9 mouse cellular contexts compared by ENCODE assay signal in the genomic region with DNA sequence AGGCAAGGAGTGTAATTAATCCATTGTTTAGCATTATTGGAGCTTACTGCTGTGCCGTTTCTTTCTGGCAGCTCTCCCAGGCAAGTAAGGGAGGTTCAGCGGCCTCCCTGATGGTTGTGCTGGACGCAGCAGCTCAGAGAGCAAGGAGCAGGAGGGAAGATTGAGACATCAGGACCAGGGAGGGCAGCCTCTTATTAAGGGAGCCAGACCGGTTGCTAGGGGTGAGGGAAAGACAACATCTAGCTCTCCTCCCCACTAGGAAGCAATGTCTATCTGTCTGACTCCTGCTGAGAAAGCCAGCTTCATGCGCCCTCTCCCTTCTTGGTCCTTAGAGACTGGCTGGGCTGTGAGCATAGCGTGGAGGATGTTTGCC.
DNase-seq lines count a peak whose midpoint lies in the region; ATAC-seq and TF ChIP-seq lines count a peak whose summit lies in the region.
"Had no signal": no experiment of that assay in that cellular context is flagged by ENCODE, and none has a peak within 500 bp of the region (broad histone marks: within the 10 kb centered on the region; RNA-seq: fewer than 3 reads in every experiment).

No protein-coding gene starts in this region.

- 23% methylated on average over 6 of the region's 6 CpGs for WGBS in cerebellum, adult 2 months
- 31% methylated on average over 6 of the region's 6 CpGs for WGBS in forebrain, postnatal 0 days
- WGBS in kidney, embryonic 16.5 days: 28% methylated on average over 5 of the region's 6 CpGs
- 28% methylated on average over 6 of the region's 6 CpGs for WGBS in midbrain, embryonic 13.5 days

- no peak overlapping the region for H3K9ac ChIP-seq in forebrain, postnatal 0 days
- H3K9ac ChIP-seq in kidney, embryonic 16.5 days (replicated peaks; ENCODE audit: low read length): no peak overlapping the region; the same call in 1 of the 2 replicates
- no peak overlapping the region for H3K9ac ChIP-seq in midbrain, embryonic 13.5 days (replicated peaks)

- H3K27ac ChIP-seq in cerebellum, adult 2 months (ENCODE audit: insufficient read depth, low read length): no peak overlapping the region
- H3K27ac ChIP-seq in forebrain, postnatal 0 days (ENCODE audit: low read depth, low read length): peak overlapping the region; percentile 84
- no peak overlapping the region; the same call in 1 of the 2 replicates for H3K27ac ChIP-seq in kidney, embryonic 16.5 days (ENCODE audit: low read length)
- peak overlapping the region; percentile 87 for H3K27ac ChIP-seq in midbrain, embryonic 13.5 days
- H3K27ac ChIP-seq: macrophage had no signal

- no peaks in the 10 kb centered on the region for H3K9me3 ChIP-seq in forebrain, postnatal 0 days (ENCODE audit: low read length)
- no peaks in the 10 kb centered on the region for H3K9me3 ChIP-seq in kidney, embryonic 16.5 days (ENCODE audit: low read length)
- H3K9me3 ChIP-seq in midbrain, embryonic 13.5 days: no peaks in the 10 kb centered on the region

- TF ChIP-seq POLR2A in cerebellum, adult 2 months (IDR thresholded peaks at IDR 0.05; ENCODE audit: borderline replicate concordance, insufficient read depth, low read length): no peak

- H3K4me2 ChIP-seq in forebrain, postnatal 0 days (ENCODE audit: low read depth): peak overlapping the region; percentile 44
- H3K4me2 ChIP-seq in kidney, embryonic 16.5 days (replicated peaks; ENCODE audit: low read depth, low read length): peak overlapping the region; percentile 48
- peak overlapping the region; percentile 51 for H3K4me2 ChIP-seq in midbrain, embryonic 13.5 days (replicated peaks)

- peak overlapping the region; percentile 30 for H3K4me3 ChIP-seq in cerebellum, adult 2 months (replicated peaks; ENCODE audit: insufficient read depth, low read depth, low read length)
- H3K4me3 ChIP-seq in forebrain, postnatal 0 days (ENCODE audit: low read depth, low read length): no peak overlapping the region
- peak overlapping the region; percentile 23 for H3K4me3 ChIP-seq in kidney, embryonic 16.5 days (ENCODE audit: low read length)
- H3K4me3 ChIP-seq in midbrain, embryonic 13.5 days (replicated peaks): 0 out of 2 replicates have a peak overlapping the region, but pooled peaks have one; percentile 15

- DNase-seq in heart, adult 8-10 months (ENCODE audit: low spot score): peak; percentile 2
- DNase-seq in heart, adult 11 months: no peak
- DNase-seq in cerebellum, adult 2 months: peak; percentile 15 to 17
- DNase-seq in forebrain, postnatal 0 days: no peak
- DNase-seq in urinary bladder, postnatal 25 days (ENCODE audit: low spot score): no peak

- H3K36me3 ChIP-seq in forebrain, postnatal 0 days (ENCODE audit: insufficient read depth): no peaks in the 10 kb centered on the region
- no peaks in the 10 kb centered on the region for H3K36me3 ChIP-seq in kidney, embryonic 16.5 days (ENCODE audit: insufficient read depth, low read length)
- H3K36me3 ChIP-seq in midbrain, embryonic 13.5 days: no peaks in the 10 kb centered on the region

- H3K27me3 ChIP-seq in cerebellum, adult 2 months (ENCODE audit: control insufficient read depth, insufficient read depth, low read length): no peaks in the 10 kb centered on the region
- H3K27me3 ChIP-seq in forebrain, postnatal 0 days (ENCODE audit: insufficient read depth, low read length): no peaks in the 10 kb centered on the region
- peaks cover 17% of the 10 kb centered on the region; the same call in 1 of the 2 replicates for H3K27me3 ChIP-seq in kidney, embryonic 16.5 days (ENCODE audit: insufficient read depth, low read length)
- 0 out of 2 replicates have a peak, but pooled peaks cover 6% of the 10 kb centered on the region for H3K27me3 ChIP-seq in midbrain, embryonic 13.5 days

- H3K4me1 ChIP-seq in cerebellum, adult 2 months (ENCODE audit: control insufficient read depth, insufficient read depth, low read length): peaks cover 4% of the 10 kb centered on the region; the same call in 1 of the 2 replicates
- H3K4me1 ChIP-seq in forebrain, postnatal 0 days (ENCODE audit: insufficient read depth): peaks cover 4% of the 10 kb centered on the region; the same call in 1 of the 2 replicates
- peaks cover 9% of the 10 kb centered on the region for H3K4me1 ChIP-seq in kidney, embryonic 16.5 days (ENCODE audit: insufficient read depth, low read length)
- peaks cover 24% of the 10 kb centered on the region for H3K4me1 ChIP-seq in midbrain, embryonic 13.5 days (replicated peaks)

- peak; percentile 48 for ATAC-seq in forebrain, postnatal 0 days
- ATAC-seq in kidney, embryonic 16.5 days (ENCODE audit: low FRiP score, low TSS enrichment): peak; percentile 28; the same call in 1 of the 2 replicates
- ATAC-seq in midbrain, embryonic 13.5 days: peak; percentile 73
- no peak for ATAC-seq in monocyte, adult 5-6 weeks (replicated peaks; ENCODE audit: insufficient number of reproducible peaks, low FRiP score, low TSS enrichment, poor library complexity, severe bottlenecking)

- no peak for TF ChIP-seq CTCF in cerebellum, adult 2 months (IDR thresholded peaks at IDR 0.05; ENCODE audit: borderline replicate concordance, insufficient read depth, low read depth, low read length)
- TF ChIP-seq CTCF in forebrain, postnatal 0 days (IDR thresholded peaks at IDR 0.05; ENCODE audit: low read depth): no peak

Comparison
In these comparisons a context has a peak if more than half of its experiments do, and no peak if none do; other contexts are left out.
1. DNase-seq: peak in heart, adult 8-10 months (single experiment) and cerebellum, adult 2 months (2 of 2); none in heart, adult 11 months (single experiment), forebrain, postnatal 0 days (single experiment) and urinary bladder, postnatal 25 days (single experiment).
2. H3K27ac ChIP-seq: peak in forebrain, postnatal 0 days (single experiment) and midbrain, embryonic 13.5 days (single experiment); none in cerebellum, adult 2 months (single experiment) and kidney, embryonic 16.5 days (single experiment).
3. Peak in every context shown above with its lines, with median percentiles within 50 percentile points of each other: H3K4me2 ChIP-seq.